Mouse (Mus musculus): ENCODE data around the gene Trim47. TPM values are rescaled to one million over a fixed set of nuclear protein-coding genes. Genes with fewer than 3 reads are reported as not detected.

Trim47 gene
- polyA plus RNA-seq, 1 experiment from 2014 or later: 9.4 TPM

DNA sequence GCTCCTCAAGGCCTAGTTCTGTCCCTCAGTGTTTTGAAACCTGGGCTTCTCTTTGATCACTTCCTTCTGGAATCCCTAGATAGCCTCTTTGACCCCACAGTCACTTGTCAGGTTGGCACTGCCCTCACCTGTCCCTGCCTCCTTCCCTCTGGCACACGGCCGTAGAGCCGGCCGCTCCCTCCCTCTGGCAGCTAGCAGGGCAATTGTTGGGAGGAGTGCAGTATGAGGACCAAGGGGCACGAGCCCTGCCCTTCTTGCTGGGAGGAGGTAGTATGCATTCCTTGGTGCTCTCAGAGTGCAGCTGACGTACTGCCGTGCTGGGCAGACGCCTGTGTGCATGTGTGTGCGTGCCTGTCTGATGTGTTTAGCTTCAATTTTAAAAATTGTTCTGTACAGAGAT, 66.4 kb downstream of the Trim47 start:
- Histone ChIP-seq H3K4me3 (ENCODE audit: inconsistent target) (no peak overlapping the region), H3K79me2 (ENCODE audit: inconsistent target) (no peaks in the 10 kb centered on the region), H3K36me3 (ENCODE audit: inconsistent target) (peaks cover 85% of the 10 kb centered on the region), H3K27ac (no peak overlapping the region)
- WGBS (ENCODE audit: missing documents): 91% methylated on average over 9 of the region's 9 CpGs

- H3K4me3 ChIP-seq (ENCODE audit: inconsistent target): no peak overlapping the region
- WGBS (ENCODE audit: missing documents): 93% methylated on average over 11 of the region's 11 CpGs
- no peak overlapping the region for H3K27ac ChIP-seq
- peaks cover 85% of the 10 kb centered on the region for H3K36me3 ChIP-seq (ENCODE audit: inconsistent target)
- no peaks in the 10 kb centered on the region for H3K79me2 ChIP-seq (ENCODE audit: inconsistent target)
These were observed 67.4 kb downstream of the Trim47 start for GRCm38 (mm10) chr11:116059691-116060025.

DNA sequence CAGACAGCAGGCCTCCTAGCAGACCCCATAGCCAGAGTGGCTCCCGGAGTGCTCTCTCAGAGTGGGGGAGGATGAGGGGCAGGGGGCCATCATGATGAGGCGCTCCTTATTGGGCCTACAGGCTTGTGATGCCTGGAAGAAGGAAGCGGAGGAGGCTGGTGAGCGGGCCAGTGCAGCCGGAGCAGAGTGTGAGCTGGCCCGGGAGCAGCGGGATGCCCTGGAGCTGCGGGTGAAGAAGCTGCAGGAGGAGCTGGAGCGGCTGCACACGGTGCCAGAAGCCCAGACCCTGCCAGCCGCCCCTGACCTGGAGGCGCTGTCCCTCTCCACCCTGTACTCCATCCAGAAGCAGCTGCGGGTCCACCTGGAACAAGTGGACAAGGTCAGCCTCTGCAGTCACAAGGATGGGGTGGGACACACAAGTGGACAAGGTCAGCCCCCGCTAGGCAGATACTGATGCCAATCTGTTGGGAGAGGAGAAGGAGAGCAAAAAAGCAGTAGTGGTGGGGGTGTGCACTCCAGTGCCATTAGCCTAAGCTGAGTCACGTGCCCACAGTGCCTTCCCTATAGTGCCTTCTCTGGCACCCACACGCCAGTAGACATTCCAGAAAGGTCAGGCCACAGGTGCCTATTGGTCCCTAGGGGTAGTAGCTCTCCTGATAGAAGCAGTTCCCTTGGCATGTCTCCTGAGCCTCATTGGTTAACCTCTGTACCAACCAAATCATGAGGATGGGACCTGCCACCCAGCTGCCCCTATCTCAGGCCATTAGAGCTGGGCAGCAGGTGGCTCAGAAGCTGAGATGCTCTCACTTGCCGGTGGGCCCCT, 67.9 kb downstream of the Trim47 start:
- Histone ChIP-seq H3K79me2 (ENCODE audit: inconsistent target) (no peaks in the 10 kb centered on the region), H3K27ac (no peak overlapping the region), H3K4me3 (ENCODE audit: inconsistent target) (no peak overlapping the region), H3K36me3 (ENCODE audit: inconsistent target) (peaks cover 85% of the 10 kb centered on the region)
- 97% methylated on average over 16 of the region's 17 CpGs for WGBS (ENCODE audit: missing documents)

GRCm38 (mm10) chr11:116058022-116058614, 68.9 kb downstream of the Trim47 start:
- Histone ChIP-seq H3K27ac (no peak overlapping the region), H3K4me3 (ENCODE audit: inconsistent target) (no peak overlapping the region), H3K36me3 (ENCODE audit: inconsistent target) (peaks cover 86% of the 10 kb centered on the region), H3K79me2 (ENCODE audit: inconsistent target) (no peaks in the 10 kb centered on the region)
- WGBS (ENCODE audit: missing documents): 89% methylated on average over 11 of the region's 12 CpGs

DNA sequence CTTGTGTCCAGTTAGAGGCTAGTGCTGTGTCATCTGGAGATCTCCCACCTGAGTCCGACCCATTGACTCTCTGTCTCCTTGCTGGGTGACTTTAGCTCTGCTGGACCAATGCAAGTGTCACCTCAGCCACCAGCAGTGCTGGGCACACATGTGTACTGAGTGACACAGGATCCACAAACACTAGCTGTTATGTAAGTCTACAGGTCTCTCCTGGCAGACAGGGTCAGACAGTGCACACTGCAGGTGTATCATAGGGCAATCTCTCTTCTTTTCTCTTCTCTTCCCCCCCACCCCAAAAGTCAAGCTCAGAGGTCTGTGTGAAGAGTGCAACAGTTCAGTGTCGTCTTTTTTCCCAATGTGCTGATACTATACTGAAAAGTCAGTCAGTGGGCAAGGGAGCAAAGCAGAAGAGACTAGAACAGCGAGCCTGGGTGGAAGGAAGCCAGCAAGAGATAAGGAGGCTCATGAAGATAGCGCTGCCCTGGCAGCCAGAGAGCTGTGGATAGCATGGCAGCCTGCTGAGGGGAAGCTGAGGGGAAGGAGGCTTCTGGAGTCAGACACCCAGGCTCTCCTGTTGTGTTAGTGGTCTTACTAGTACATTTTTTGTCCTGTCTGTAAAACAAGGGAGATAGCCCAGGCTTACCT, 69.7 kb downstream of the Trim47 start:
- Histone ChIP-seq H3K36me3 (ENCODE audit: inconsistent target) (peaks cover 86% of the 10 kb centered on the region), H3K79me2 (ENCODE audit: inconsistent target) (no peaks in the 10 kb centered on the region), H3K27ac (no peak overlapping the region), H3K4me3 (ENCODE audit: inconsistent target) (no peak overlapping the region)
- WGBS (ENCODE audit: missing documents): 89% methylated on average over 4 of the region's 4 CpGs

GRCm38 (mm10) chr11:116055873-116056272, 71.1 kb downstream of the Trim47 start:
- WGBS (ENCODE audit: missing documents): 94% methylated on average over 11 of the region's 11 CpGs
- peaks cover 86% of the 10 kb centered on the region for H3K36me3 ChIP-seq (ENCODE audit: inconsistent target)
- H3K79me2 ChIP-seq (ENCODE audit: inconsistent target): no peaks in the 10 kb centered on the region
- H3K4me3 ChIP-seq (ENCODE audit: inconsistent target): no peak overlapping the region
- no peak overlapping the region for H3K27ac ChIP-seq

Other genes with a start within 250 kb of the Trim47 start
- 0.24 TPM in 1 of 3 replicates, not detected in the others for gene Smim5, start 227.2 kb downstream of the Trim47 start, polyA plus RNA-seq (2018)
- gene Smim6, start 215.2 kb downstream of the Trim47 start, polyA plus RNA-seq (2018): not detected in 3 replicates
- 25.1 to 51.8 TPM (median 29.4 TPM) in 3 replicates for gene Sap30bp, start 193.9 kb downstream of the Trim47 start, polyA plus RNA-seq (2018)
- 9.2 to 13.0 TPM (median 10.3 TPM) in 3 replicates for gene Recql5, start 193.7 kb downstream of the Trim47 start, polyA plus RNA-seq (2018)
- gene Itgb4, start 152.5 kb downstream of the Trim47 start, polyA plus RNA-seq (2018): not detected in 3 replicates
- gene Galk1, start 114.5 kb downstream of the Trim47 start, polyA plus RNA-seq (2018): 7.6 to 30.8 TPM (median 14.0 TPM) in 3 replicates
- 470 to 740 TPM (median 693 TPM) in 3 replicates for gene H3f3b, start 99.2 kb downstream of the Trim47 start, polyA plus RNA-seq (2018)
- 12.2 to 20.0 TPM (median 19.4 TPM) in 3 replicates for gene Unk, start 96.9 kb downstream of the Trim47 start, polyA plus RNA-seq (2018)
- 10.9 to 18.9 TPM (median 16.8 TPM) in 3 replicates for gene Unc13d, start 49.2 kb downstream of the Trim47 start, polyA plus RNA-seq (2018)
- gene Wbp2, start 40.2 kb downstream of the Trim47 start, polyA plus RNA-seq (2018): 130 to 281 TPM (median 182 TPM) in 3 replicates
- 12.2 to 14.3 TPM (median 12.8 TPM) in 3 replicates for gene Trim65, start 3.9 kb upstream of the Trim47 start, polyA plus RNA-seq (2018)
- gene Mrpl38, start 11.7 kb upstream of the Trim47 start, polyA plus RNA-seq (2018): 13.6 to 25.3 TPM (median 20.3 TPM) in 3 replicates
- 13.2 to 15.0 TPM (median 14.6 TPM) in 3 replicates for gene Fbf1, start 41.0 kb upstream of the Trim47 start, polyA plus RNA-seq (2018)
- gene Ten1, start 71.6 kb upstream of the Trim47 start, polyA plus RNA-seq (2018): 35.1 to 61.5 TPM (median 55.2 TPM) in 3 replicates
- gene Acox1, start 71.8 kb upstream of the Trim47 start, polyA plus RNA-seq (2018): 52.6 to 66.6 TPM (median 52.9 TPM) in 3 replicates
- gene Evpl, start 110.9 kb upstream of the Trim47 start, polyA plus RNA-seq (2018): not detected in 3 replicates
- 50.2 to 71.9 TPM (median 56.6 TPM) in 3 replicates for gene Srp68, start 147.0 kb upstream of the Trim47 start, polyA plus RNA-seq (2018)
- not detected in 3 replicates for gene Galr2, start 153.7 kb upstream of the Trim47 start, polyA plus RNA-seq (2018)
- gene Exoc7, start 180.0 kb upstream of the Trim47 start, polyA plus RNA-seq (2018): 22.2 to 30.5 TPM (median 26.9 TPM) in 3 replicates
- not detected in 3 replicates for gene Foxj1, start 208.2 kb upstream of the Trim47 start, polyA plus RNA-seq (2018)

All from macrophage (primary cell).